25 mouse cellular contexts compared by ENCODE assay signal in the genomic region with DNA sequence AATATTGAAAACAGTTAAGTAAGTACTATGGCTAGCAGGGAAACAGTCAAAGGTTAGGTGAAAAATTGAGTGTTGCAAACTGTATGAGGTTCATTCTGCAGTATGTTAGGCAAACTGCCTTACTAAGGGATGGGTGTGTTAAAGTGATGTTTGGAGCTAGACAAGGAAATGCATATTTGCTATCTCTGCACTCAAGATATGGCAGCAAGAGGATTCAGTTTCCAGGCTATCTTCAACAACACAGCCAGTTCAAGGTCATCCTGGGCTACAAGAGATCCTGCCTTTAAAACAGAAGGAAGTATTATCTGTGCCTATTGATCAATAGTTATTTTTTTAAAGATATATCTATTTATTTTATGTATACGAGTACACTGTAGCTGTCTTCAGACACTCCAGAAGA. TPM values are rescaled to one million over a fixed set of nuclear protein-coding genes. Genes with fewer than 3 reads are reported as not detected.
"Had no signal": no experiment of that assay in that cellular context is flagged by ENCODE, and none has a peak within 500 bp of the region (broad histone marks: within the 10 kb centered on the region; RNA-seq: fewer than 3 reads in every experiment).

No protein-coding gene starts in this region.

- H3K4me3 ChIP-seq: embryonic facial prominence, embryonic 10.5 days; embryonic facial prominence, embryonic 12.5 days; embryonic facial prominence, embryonic 13.5 days; embryonic facial prominence, embryonic 15.5 days; erythroblast, embryonic 14.5 days; forebrain, embryonic 10.5 days; forebrain, embryonic 12.5 days; forebrain, embryonic 13.5 days; forebrain, embryonic 15.5 days; gastrocnemius, adult 2 months; heart, adult 2 months had no signal

- H3K27me3 ChIP-seq: embryonic facial prominence, embryonic 12.5 days; embryonic facial prominence, embryonic 13.5 days; embryonic facial prominence, embryonic 15.5 days; forebrain, embryonic 13.5 days; forebrain, embryonic 15.5 days had no signal

- H3K36me3 ChIP-seq: embryonic facial prominence, embryonic 10.5 days; embryonic facial prominence, embryonic 12.5 days; embryonic facial prominence, embryonic 13.5 days; embryonic facial prominence, embryonic 15.5 days; forebrain, embryonic 10.5 days; forebrain, embryonic 12.5 days; forebrain, embryonic 15.5 days had no signal

- ATAC-seq: forebrain, embryonic 13.5 days; forebrain, embryonic 14.5 days; forebrain, embryonic 15.5 days; forebrain, embryonic 16.5 days; forebrain, postnatal 0 days had no signal

- H3K4me1 ChIP-seq: embryonic facial prominence, embryonic 10.5 days; embryonic facial prominence, embryonic 12.5 days; embryonic facial prominence, embryonic 13.5 days; embryonic facial prominence, embryonic 15.5 days; forebrain, embryonic 10.5 days; forebrain, embryonic 12.5 days; forebrain, embryonic 13.5 days; forebrain, embryonic 15.5 days had no signal

- H3K9me3 ChIP-seq: embryonic facial prominence, embryonic 10.5 days; embryonic facial prominence, embryonic 12.5 days; embryonic facial prominence, embryonic 13.5 days; embryonic facial prominence, embryonic 15.5 days; forebrain, embryonic 10.5 days; forebrain, embryonic 12.5 days; forebrain, embryonic 13.5 days; forebrain, embryonic 15.5 days had no signal

- DNase-seq: cerebellum, adult 9-10 months; cerebellum, adult 9-11 months; cerebellum, postnatal 14 days; cerebellum, postnatal 25 days; cerebellum, postnatal 36 days; embryo, embryonic 11 days; forebrain, postnatal 0 days; gastrocnemius, adult 2 months; gastrocnemius, postnatal 10 days; gastrocnemius, postnatal 14 days; gastrocnemius, postnatal 25 days; gastrocnemius, postnatal 36 days; heart, adult 18-20 months; heart, adult 2 months had no signal

- H3K9ac ChIP-seq: embryonic facial prominence, embryonic 12.5 days; embryonic facial prominence, embryonic 13.5 days; embryonic facial prominence, embryonic 15.5 days; forebrain, embryonic 12.5 days; forebrain, embryonic 13.5 days; forebrain, embryonic 15.5 days; forebrain, postnatal 0 days had no signal

- H3K27ac ChIP-seq: embryonic facial prominence, embryonic 10.5 days; embryonic facial prominence, embryonic 12.5 days; embryonic facial prominence, embryonic 13.5 days; embryonic facial prominence, embryonic 15.5 days; forebrain, embryonic 10.5 days; forebrain, embryonic 12.5 days; forebrain, embryonic 13.5 days; forebrain, embryonic 15.5 days; gastrocnemius, adult 2 months; heart, adult 2 months had no signal

RNA-seq across cellular contexts. Expression of gene Armcx4, which starts 40.0 kb away (rescaled TPM):
- polyA plus RNA-seq: erythroblast, embryonic 14.5 days had no signal
